Mouse (Mus musculus): ENCODE data around the gene Scamp3.

Scamp3 gene

DNA sequence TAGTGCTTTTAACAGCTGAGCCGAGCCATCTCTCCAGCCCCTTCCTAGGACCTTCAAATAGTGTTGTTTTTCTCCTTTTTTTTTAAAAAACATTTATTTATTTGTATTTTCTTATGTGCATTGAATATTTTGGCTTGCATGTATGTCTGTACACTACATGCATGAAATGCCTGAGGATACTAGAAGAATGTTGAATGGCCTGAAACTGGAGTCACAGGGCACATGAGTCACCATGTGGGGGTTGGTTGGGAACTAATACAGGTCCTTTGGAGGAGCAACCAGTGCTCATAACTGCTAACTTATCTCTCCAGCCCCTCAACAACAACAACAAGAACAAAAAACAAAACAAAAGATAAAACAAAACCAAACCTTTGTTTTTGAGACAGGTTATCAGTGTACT is 14.2 kb upstream of the Scamp3 start:
- no peak for DNase-seq (ENCODE audit: extremely low spot score, low read depth, low spot score)

GRCm38 (mm10) chr3:89163643-89164245 is 13.5 kb upstream of the Scamp3 start:
- no peak for DNase-seq (ENCODE audit: extremely low spot score, low read depth, low spot score)

DNA sequence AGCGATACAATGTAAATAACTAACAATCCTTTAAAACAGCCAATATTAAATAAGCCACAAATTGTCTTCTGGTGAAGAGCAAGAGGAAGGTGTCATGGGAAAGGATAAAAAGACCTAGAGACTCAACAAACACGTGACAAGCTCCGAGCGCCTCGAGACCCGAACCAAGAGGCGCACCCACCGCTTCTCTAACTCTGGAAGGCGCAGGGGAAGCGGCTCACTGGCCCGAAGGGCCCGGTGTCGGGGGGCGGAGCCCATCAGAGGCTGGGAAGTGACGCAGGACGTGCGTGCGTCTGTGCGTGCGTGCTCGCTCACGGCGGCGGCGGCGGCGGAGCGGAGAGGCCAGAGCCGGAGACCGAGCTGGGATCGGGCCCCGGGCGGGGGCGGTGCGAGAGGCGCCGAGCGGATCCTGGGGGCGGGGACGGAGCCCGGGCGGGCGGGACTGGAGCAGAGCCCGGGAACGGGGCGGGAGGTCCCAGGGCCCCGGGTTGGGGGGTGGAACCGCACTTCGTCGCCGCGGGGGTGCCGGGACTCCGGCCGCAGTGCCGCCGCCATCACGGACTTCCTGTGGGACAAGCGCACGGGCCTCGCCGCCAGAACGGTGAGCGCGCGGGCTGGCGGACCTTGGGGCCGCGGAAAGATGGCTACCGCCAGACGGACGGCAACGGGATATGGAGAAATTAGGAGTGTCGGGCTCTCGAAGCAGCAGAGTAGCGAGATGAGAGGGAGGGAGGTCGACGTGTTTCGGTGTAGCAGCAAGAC is 12.6 kb upstream of the Scamp3 start, which contains the start of gene Clk2:
TSS of gene Clk2 (plus strand) at position 290 of the 762 bp plus-strand sequence.
- DNase-seq (ENCODE audit: extremely low spot score, low read depth, low spot score): no peak

DNA sequence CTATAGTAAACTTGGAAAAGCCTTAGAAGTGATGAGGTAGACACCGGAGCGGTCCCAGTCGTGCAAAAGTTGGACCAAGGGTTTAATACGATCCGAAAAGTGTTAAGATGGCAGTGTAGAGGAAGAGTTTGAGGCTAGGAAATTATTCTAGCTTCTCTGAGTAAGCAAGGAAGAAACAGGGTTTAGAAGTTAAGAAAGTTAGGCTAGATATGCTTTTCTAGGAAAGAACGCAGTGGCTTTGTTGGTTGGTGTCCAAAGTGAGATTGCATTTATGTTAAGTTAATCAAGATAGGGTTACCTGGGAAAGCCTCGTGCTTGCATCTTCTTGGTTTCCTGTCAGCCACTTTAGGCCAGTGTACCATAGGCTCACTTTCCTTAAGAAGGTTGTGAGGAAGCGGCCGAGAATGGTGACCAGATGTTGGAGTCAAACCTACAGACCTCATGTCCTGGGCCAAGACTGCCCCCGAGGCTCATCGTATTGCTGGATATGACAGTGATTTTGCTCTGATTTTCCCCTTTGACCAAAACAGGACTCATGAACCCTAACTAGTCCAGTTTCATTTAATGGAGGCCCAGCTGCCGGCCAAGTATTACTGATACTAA is 11.9 kb upstream of the Scamp3 start:
- DNase-seq (ENCODE audit: extremely low spot score, low read depth, low spot score): no peak

DNA sequence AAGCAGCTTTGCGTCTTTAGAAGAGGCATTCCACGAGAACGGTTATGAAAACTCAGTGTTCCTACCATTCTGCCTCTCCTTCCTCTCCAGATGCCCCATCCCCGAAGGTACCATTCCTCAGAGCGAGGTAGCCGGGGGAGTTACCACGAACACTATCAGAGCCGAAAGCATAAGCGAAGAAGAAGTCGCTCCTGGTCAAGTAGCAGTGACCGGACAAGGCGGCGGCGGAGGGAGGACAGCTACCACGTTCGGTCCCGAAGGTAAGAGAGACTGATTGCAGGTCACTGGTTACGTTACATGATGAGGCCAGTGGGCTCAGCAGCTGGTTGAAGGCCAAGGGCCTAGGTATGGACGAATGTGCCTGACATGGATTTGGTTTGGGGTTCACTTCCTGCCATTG is 10.3 kb upstream of the Scamp3 start:
- no peak for DNase-seq (ENCODE audit: extremely low spot score, low read depth, low spot score)

- DNase-seq (ENCODE audit: extremely low spot score, low read depth, low spot score): no peak
These were observed 2.4 kb upstream of the Scamp3 start for GRCm38 (mm10) chr3:89174844-89175243.

GRCm38 (mm10) chr3:89175544-89175943 is 1.7 kb upstream of the Scamp3 start:
- DNase-seq (ENCODE audit: extremely low spot score, low read depth, low spot score): no peak

DNA sequence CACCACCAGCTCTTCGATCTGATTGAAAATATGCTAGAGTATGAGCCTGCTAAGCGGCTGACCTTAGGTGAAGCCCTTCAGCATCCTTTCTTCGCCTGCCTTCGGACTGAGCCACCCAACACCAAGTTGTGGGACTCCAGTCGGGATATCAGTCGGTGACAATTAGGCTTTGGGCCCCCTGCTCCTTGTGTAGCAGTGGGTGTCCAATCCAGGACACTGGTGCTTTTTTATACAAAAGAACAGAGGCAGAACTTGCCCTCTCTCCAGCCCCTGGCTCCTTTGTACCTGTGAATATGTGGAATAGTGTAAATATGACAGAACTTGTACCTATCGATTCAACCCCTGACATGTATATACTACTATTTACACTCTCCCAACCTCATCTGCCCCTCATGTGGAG is 852 bp upstream of the Scamp3 start:
- no peak for DNase-seq (ENCODE audit: extremely low spot score, low read depth, low spot score)

- DNase-seq (ENCODE audit: extremely low spot score, low read depth, low spot score): no peak
These were observed 773 bp downstream of the Scamp3 start for GRCm38 (mm10) chr3:89178107-89178385.

- DNase-seq (ENCODE audit: extremely low spot score, low read depth, low spot score): no peak
These were observed 1.8 kb downstream of the Scamp3 start for GRCm38 (mm10) chr3:89179056-89179455.

DNA sequence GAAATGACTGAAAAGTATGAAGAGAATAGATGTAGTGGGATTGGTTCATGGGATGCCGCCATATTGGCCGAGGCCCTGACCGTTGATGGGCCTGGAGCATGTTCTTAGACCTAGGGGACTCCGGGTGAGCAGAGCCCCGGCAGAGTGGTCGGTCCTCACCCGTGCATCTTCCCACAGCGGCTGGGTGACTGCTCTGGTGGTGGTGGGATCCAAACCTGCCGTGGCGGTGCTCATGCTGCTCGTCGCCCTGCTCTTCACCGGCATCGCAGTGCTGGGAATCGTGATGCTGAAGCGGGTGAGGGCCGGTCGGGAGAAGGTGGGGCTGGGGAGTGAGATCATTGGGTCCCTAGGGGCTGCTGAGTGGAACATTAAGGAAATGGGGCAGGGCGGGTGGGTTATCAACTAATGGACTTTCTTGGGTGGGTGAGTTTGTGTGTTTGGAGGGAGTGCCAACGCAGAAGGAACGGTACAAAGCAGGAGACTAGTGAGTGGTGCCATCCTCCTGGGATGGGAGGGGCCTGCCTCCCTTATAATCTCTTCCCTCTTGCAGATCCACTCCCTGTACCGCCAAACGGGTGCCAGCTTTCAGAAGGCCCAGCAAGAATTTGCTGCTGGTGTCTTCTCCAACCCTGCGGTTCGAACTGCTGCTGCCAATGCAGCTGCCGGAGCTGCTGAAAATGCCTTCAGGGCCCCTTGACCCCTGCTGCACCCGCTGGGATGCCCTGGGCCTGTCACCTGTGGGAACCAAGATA is 4.7 kb downstream of the Scamp3 start:
- no peak for DNase-seq (ENCODE audit: extremely low spot score, low read depth, low spot score)

- no peak for DNase-seq (ENCODE audit: extremely low spot score, low read depth, low spot score)
These were observed 5.3 kb downstream of the Scamp3 start for GRCm38 (mm10) chr3:89182531-89183057.

DNA sequence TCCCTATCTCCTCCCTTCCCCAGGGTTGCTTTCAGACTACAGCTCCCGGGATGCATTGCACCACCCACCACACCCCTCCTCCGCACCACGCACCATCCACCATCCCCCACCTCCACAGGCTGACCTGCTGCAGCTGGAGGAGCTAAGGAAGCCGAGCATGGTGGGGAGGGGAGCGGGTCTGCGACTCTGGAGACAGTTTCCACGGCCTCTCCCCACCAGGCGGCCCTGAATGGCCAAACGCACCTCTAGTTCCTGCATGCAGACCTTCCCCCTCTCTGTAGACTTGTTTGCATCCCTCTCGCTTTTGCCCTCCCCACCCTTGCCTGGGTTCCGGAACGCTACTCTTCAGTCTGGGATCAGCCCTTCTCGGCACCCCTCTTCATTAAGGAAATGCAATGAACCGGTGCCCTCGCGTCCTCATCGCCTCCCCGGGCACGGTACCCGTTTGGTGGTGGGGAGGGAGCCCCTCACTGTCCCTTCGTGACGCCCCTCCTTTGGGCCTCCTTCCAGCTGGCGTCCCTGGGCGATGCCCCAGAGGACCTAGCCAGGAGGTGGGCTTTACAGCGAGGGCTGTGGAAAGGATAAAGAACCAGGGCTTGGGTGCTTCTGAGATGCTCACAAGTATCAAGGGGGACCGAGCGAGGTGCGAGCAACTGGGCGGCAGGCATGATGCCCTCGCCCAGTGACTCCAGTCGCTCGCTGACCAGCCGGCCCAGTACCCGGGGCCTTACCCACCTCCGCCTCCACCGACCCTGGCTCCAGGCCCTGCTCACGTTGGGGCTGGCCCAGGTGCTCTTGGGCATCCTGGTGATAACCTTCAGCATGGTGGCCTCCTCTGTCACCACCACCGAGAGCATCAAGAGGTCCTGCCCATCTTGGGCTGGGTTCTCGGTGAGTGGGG is 6.0 kb downstream of the Scamp3 start, which contains the start of gene Fam189b:
TSS of gene Fam189b (plus strand) at position 86 of the 901 bp plus-strand sequence.
- DNase-seq (ENCODE audit: extremely low spot score, low read depth, low spot score): no peak

GRCm38 (mm10) chr3:89183959-89184315 is 6.7 kb downstream of the Scamp3 start:
- DNase-seq (ENCODE audit: extremely low spot score, low read depth, low spot score): no peak

DNA sequence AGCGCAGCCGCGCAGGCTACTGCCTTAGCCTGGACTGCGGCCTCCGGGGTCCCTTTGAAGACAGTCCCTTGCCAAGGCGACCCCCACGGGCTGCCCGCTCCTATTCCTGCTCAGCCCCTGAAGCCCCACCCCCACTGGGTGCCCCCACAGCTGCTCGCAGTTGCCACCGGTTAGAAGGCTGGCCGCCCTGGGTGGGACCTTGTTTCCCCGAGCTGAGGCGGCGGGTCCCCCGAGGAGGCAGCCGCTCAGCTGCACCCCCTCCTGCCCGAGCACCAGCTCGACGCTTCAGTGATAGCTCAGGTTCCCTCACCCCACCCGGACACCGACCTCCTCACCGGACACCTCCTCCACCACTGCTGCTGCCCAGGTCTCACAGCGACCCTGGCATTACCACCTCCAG is 9.9 kb downstream of the Scamp3 start:
- DNase-seq (ENCODE audit: extremely low spot score, low read depth, low spot score): no peak

GRCm38 (mm10) chr3:89187690-89188477 is 10.6 kb downstream of the Scamp3 start:
- DNase-seq (ENCODE audit: extremely low spot score, low read depth, low spot score): no peak

- DNase-seq (ENCODE audit: extremely low spot score, low read depth, low spot score): no peak
These were observed 11.2 kb downstream of the Scamp3 start for GRCm38 (mm10) chr3:89188478-89188875.

DNA sequence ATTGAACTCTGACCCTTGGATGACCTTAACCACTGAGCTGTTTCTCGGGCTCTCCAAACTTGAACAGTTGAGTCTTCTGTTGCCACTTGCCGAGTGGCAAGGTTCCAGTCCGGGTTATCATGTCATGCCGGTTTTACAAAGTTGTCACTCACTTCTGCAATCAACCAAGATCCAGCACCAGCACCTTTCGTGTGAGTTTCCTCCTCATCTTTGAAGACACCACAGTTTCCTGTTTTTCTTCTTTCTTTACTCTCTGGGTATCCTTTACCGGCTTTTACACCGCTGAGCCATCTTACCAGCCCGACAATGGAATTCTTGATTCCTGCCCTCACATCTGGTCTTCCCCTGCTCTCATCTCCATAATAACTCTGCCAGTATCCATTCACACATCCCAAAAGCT is 13.2 kb downstream of the Scamp3 start:
- no peak for DNase-seq (ENCODE audit: extremely low spot score, low read depth, low spot score)

DNA sequence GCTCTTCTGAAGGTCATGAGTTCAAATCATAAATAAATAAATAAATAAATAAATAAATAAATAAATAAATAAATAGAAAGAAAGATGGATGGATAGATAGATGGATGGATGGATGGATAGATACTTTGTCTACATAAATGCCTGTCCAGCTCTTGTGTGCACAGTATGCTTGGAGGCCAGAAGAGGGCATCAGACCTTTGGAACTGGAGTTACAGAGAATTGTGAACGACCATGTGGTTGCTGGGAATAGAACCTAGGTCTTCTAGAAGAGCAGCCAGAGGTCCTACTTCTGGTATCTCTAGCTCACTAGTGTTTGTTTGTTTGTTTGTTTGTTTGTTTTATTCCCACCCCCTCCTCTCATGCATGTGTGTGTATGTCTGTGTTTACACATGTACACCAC is 16.1 kb downstream of the Scamp3 start:
- DNase-seq (ENCODE audit: extremely low spot score, low read depth, low spot score): no peak

- no peak for DNase-seq (ENCODE audit: extremely low spot score, low read depth, low spot score)
These were observed 16.6 kb downstream of the Scamp3 start for GRCm38 (mm10) chr3:89193853-89194252.
